Mouse (Mus musculus) natural killer cell, adult 2 months (primary cell): ENCODE results near the gene Zfyve1.
A peak's percentile ranks its signal among the peaks of the same experiment; 100 is the strongest.
"Not testable (repeated sequence)": the region's sequence is repeated elsewhere in the genome, so short reads cannot be mapped to it uniquely, and the experiment has no call there.

Experiments used
- DNase-seq, 2 experiments: peaks; one replicate each; pipeline ENCODE4 v3.0.0; 2022; ENCODE audit warnings: low spot score in 2 of 2

Zfyve1 gene

GRCm38 (mm10) chr12:83597025-83597501 lies at the start of gene Zfyve1:
TSS of gene Zfyve1 (minus strand) at chr12:83597222.
- peak; percentile 85 to 88 for DNase-seq

GRCm38 (mm10) chr12:83643116-83643515 lies 46.1 kb upstream of the Zfyve1 start:
- DNase-seq: no peak

DNA sequence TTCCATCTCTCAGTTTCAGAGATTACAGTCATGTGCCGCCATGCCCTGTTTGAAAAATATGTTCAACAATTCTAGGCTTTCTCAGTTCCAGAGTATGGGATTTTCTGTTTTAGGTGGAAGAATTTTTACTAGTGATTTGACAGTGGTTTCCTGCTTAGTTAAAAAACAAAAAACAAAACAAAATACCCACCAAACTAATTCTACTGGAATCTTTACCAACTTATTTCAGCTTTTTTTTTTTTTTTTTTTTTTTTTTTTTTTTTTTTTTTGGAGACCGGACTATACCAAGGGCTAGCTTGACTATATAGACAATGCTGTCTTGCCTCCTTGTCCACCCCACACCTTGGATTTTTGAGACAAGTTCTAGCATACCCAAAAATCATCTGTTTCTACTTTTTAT lies 44.2 kb upstream of the Zfyve1 start:
- no peak for DNase-seq

DNA sequence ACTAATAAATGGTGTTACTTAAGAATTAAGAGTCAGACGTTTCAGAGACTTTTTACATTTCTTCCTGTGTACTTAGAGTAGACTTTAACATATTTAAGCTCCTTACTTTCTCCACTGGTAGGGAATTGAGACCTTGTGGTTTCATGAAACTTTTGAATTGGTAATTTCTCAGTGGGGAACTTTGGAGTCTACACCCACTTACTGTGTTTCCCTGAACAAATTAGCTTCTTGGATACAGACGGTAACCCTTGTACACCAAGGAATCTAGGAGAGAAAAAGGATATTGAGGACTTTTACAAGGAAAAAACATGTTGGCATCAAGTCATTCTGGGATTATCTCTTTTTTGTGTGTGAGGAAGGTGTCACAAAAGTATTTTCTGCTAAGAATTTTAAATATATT lies 36.8 kb upstream of the Zfyve1 start:
- no peak for DNase-seq

GRCm38 (mm10) chr12:83632680-83633025 lies 35.6 kb upstream of the Zfyve1 start:
- DNase-seq: peak; percentile 36 to 46

DNA sequence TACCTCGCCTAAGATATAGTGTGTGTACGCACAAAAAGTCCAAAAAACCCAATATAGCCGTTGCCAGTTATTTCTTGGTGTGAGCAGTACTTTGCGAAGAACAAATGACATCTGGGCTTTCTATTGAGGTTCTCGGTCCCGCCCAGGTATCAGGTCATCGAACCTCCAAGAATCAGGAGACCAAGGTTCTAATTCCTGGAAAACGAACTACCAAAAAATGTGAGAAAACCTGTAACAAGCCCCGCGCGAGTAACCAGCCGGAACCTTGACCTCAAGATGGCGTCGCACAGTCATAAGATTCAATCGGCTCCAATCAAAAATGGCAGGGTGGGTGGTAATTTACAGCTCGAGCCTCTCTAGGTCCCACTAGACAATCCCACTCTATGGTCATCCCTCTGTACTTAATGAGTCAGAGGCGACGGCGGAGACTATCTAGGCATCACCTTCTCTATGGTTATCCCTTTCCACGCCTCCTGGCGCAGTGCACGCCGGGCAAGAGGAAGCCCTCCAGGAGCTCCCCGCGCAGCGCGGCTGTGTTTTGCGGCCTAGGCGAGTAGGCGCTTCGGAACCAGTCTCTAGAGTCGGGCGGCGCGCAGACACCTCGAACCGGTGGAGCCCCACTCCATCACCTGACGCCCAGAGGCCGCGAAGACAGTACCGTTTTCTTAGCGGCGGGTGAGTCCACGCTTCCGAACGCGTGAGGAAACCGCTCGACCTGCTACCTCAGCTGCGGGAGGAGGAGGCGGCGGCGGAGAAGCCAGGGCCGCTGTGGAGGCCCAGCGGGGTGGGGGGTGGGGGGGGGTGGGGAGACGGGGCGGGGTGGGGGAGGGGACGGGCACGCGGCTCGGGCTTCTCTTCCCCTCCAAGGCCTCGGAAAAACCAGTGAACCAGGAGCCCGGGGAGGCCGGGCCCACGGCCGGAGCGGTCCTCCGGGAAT lies 35.0 kb upstream of the Zfyve1 start:
- DNase-seq: peak; percentile 95 to 96

GRCm38 (mm10) chr12:83630936-83631335 lies 33.9 kb upstream of the Zfyve1 start, which contains the start of gene Rbm25:
TSS of gene Rbm25 (plus strand) at chr12:83631236.
- DNase-seq: not testable (repeated sequence)

DNA sequence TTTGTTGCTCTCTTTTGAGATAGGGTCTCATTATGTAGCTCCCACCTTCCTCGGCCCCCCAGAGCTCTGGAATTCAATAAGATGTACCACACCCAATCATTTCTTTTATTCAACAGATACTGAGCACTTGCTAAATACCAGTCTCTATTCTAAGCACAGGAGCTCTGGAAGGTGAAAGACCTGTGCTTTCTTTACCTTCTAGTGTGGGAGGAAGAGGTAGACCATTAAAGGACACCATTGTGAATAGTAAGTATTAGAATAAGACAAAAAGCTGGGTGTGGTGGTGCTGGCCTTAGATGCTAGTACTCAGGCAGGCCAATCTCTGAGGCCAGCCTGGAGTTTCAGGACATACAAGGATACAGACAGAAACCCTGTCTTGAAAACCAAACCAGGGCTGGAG lies 27.3 kb upstream of the Zfyve1 start:
- DNase-seq: no peak

GRCm38 (mm10) chr12:83622031-83622755 lies 25.2 kb upstream of the Zfyve1 start:
- no peak for DNase-seq

- not testable (repeated sequence) for DNase-seq
Measured at GRCm38 (mm10) chr12:83620694-83621093, 23.7 kb upstream of the Zfyve1 start.

DNA sequence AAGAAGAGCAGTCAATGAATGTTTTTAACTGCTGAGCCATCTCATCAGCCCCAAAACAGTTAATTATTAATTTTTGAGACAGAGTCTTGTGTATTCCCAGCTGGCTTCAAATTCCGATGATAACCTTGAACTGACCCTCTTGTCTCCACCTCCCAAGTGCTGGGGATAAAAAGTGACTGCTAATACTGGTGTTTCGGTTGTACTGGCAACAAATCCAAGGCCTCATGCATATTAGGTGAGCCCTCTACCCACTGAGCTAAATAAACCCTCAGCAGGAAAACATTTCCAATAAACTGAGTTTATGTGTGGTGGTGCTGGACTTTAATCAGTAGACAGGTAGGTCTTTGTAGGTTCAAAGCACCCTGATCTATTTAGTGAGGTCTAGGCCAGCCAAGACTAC lies 22.0 kb upstream of the Zfyve1 start:
- no peak for DNase-seq

DNA sequence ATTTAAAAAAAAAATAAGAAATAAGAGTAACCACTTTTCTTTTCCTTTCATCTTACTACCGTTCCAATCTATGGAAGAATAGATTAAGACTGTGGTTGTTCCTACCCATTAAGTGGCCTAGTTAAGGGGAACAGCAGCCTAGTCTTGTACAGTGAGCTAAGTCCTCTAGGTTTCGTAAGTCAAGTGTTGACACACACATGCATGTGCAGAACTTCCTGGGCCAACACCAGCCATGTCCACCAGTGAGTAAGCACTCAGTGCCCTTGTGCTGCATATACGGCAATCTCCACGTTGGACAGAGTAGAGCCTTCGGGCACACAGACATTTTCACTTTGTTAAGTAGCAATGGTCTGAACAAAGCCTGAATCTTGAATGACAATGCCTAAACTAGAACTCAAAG lies 20.2 kb upstream of the Zfyve1 start:
- no peak for DNase-seq

DNA sequence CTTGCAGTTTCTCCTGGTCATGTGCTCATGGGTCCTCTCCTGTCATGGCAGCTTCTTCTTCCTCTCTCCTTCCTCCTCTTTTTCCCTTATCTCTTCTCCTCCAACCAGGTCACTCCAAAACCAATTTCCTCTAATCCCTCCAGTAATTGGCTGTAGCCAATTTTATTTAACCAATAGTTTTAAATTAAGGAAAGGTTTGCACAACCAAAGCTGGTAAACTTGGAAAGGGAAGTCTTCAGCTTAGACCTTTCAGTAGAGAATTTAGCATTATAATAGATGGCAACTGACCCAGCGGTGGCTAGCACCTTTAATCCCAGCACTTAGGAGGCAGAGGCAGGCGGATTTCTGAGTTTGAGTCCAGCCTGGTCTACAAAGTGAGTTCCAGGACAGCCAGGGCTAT lies 9.4 kb upstream of the Zfyve1 start:
- not testable (repeated sequence) for DNase-seq

GRCm38 (mm10) chr12:83602285-83602684 lies 5.3 kb upstream of the Zfyve1 start:
- DNase-seq: no peak

- DNase-seq: no peak
Measured at GRCm38 (mm10) chr12:83597881-83598280, 859 bp upstream of the Zfyve1 start.

DNA sequence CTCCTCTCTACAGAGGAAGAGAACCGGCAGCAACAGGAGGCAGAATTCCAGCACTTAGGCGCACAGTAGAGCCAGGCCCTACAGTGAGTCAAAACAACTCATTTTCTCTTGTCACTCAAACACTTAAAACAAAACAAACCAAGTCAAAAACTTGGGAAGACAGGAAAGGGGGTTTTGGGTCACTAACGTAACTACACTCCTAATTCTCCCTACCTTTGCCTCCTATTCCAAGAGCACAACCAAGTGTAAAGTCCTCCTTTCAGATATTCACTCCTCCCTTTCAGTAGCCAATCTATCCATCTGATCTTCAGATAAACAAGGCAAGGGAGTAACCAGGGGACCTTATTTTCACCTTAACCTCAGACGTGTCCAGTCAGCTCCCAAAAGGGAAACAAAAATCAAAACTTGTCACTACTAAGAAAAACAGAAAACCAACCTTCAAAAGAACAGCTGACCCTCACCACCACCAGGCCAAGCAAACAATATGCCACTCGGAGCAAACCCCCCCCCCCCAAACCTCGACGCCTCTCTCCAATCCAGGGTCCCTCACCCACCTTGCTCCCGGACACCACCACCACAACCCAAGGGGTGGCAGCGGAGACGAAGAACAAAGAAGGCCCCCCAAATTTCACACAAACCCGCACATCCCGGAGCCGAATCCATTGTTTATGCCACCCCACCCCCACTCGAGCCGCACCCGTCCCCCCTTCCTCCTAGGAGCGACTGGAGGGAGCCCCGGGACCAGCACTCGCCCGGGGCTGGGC lies 649 bp downstream of the Zfyve1 start:
- DNase-seq: no peak

- no peak for DNase-seq
Measured at GRCm38 (mm10) chr12:83594454-83595040, 2.5 kb downstream of the Zfyve1 start.

DNA sequence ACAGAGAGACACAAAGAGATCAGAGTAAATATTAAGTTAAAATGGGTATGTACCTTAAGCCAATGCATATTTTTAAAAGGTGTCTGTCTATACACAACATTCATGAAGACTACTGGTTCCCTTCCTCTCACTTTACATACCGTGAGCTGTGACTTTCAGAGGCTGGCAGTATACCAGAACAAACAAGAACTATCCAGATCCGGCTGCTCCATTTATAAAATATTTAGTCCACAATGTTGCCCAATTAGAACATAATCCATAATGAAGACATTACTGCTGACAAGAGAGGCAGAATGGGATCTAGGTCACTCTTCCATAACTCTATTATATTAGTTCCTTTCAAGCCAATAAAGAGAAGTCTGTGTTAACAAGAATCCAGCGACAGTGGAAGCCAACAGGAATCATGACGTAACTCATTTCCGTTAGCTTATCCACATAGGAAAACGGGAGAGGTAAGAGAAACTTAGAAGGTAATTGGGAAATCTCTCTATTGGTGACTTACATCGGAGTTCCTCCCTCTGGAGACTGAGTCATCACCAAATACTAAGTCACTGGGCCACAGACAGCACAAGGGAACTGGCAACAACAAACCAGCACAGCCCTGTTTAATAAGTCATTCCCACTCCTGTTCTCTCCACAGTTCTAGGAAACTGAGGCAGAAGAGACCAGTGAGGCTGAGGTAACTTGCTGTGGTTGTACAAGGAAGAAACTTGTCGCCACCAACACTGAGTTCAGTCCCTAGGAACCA lies 5.1 kb downstream of the Zfyve1 start:
- no peak for DNase-seq

GRCm38 (mm10) chr12:83586628-83587027 lies 10.4 kb downstream of the Zfyve1 start:
- DNase-seq: no peak

GRCm38 (mm10) chr12:83582747-83583146 lies 14.3 kb downstream of the Zfyve1 start:
- no peak for DNase-seq

DNA sequence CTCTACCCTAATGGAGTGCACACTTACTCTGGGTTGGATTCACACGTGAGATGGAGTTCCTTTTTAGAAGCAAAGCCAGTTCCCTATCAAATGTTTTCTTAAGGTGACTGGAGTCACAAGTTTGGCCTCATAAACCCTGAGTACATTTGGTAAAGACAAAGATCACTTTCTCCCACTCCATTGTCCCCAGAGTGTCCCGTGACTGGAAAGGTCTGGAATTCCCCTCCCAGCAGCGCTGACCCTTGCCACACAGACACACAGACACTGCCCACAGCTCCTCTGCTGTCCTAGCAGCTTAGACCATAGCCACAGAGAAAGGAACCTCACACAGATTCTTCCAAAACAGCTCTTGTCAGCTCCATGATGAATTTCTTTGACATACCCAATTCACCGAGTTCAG lies 14.9 kb downstream of the Zfyve1 start:
- DNase-seq: no peak
